Mouse (Mus musculus) heart, adult 18-20 months (tissue): Measurements from ENCODE around the gene Mei1. TPM values are rescaled to one million over a fixed set of nuclear protein-coding genes. Genes with fewer than 3 reads are reported as not detected.

Source experiments
- DNase-seq, 2 experiments: peaks; one replicate each; pipeline ENCODE4 v3.0.0; 2021 to 2022; ENCODE audit warnings: mixed read lengths in 1 of 2
- total RNA-seq, 2 experiments: library from RNA; stranded (reverse); gene quantifications; 2 replicates each; pipeline ENCODE4 v1.2.3; 2021

Mei1 gene
- total RNA-seq, 2 experiments from 2014 or later: not detected

DNA sequence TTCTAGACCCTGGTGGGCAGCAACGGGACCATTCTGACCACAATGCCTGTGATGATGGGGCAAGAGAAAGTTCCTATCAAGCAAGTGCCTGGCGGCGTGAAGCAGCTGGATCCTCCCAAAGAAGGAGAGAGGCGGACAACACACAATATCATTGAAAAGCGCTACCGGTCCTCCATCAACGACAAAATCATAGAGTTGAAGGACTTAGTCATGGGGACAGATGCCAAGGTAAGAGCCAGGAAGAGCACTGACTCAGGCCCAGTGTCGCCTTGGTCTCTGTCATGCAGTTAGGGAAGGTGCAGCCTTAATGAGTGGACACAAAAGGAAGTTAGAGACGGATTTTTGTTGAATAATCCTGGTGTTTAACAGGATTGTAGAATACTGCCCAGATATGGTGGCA lies 105.3 kb downstream of the Mei1 start:
- DNase-seq: no peak

Other genes starting within 250 kb of the Mei1 start
- gene Tob2, start 211.2 kb upstream of the Mei1 start, total RNA-seq: 100 to 1,000 TPM; 103 to 127 TPM
- gene Phf5a, start 198.1 kb upstream of the Mei1 start, total RNA-seq: 10 to 100 TPM; 36.5 to 37.1 TPM
- gene Aco2, start 197.7 kb upstream of the Mei1 start, total RNA-seq: 1,000 to 10,000 TPM; 2,055 to 2,104 TPM
- gene Polr3h, start 143.8 kb upstream of the Mei1 start, total RNA-seq: 10 to 100 TPM in 1 of 2 experiments, 1 to 10 TPM in 1; 7.8 to 10.7 TPM
- gene Csdc2, start 133.2 kb upstream of the Mei1 start, total RNA-seq: 10 to 100 TPM; 54.7 to 62.7 TPM
- 10 to 100 TPM; 24.7 to 31.4 TPM for gene Pmm1, start 109.1 kb upstream of the Mei1 start, total RNA-seq
- not detected for gene 1700029P11Rik, start 89.5 kb upstream of the Mei1 start, total RNA-seq
- gene Xrcc6, start 82.2 kb upstream of the Mei1 start, total RNA-seq: 10 to 100 TPM; 24.6 to 25.3 TPM
- gene Desi1, start 36.1 kb upstream of the Mei1 start, total RNA-seq: 10 to 100 TPM; 25.1 to 29.0 TPM
- gene Snu13, start 22.4 kb upstream of the Mei1 start, total RNA-seq: 10 to 100 TPM; 47.3 to 53.5 TPM
- not detected for gene 4930407I10Rik, start 10.8 kb upstream of the Mei1 start, total RNA-seq
- gene Ccdc134, start 57.9 kb downstream of the Mei1 start, total RNA-seq: 1 to 10 TPM; 4.0 to 4.4 TPM
- 10 to 100 TPM; 18.2 to 22.1 TPM for gene Srebf2, start 77.2 kb downstream of the Mei1 start, total RNA-seq
- gene Shisa8, start 142.8 kb downstream of the Mei1 start, total RNA-seq: under 1 TPM in 1 of 2 experiments, not detected in 1; 0.21 TPM
- 1 to 10 TPM in 1 of 2 experiments, under 1 TPM in 1; 0.35 to 2.2 TPM for gene Tnfrsf13c, start 154.4 kb downstream of the Mei1 start, total RNA-seq
- under 1 TPM; 0.42 to 0.46 TPM for gene Cenpm, start 174.8 kb downstream of the Mei1 start, total RNA-seq
- gene 1500009C09Rik, start 182.4 kb downstream of the Mei1 start, total RNA-seq: not detected
- gene Sept3, start 204.9 kb downstream of the Mei1 start, total RNA-seq: 1 to 10 TPM in 1 of 2 experiments, under 1 TPM in 1; 0.62 to 1.1 TPM
- gene Wbp2nl, start 229.0 kb downstream of the Mei1 start, total RNA-seq: not detected